Mouse (Mus musculus) frontal cortex, postnatal 14 days (tissue): ENCODE results near the gene Tas2r131.
"Not testable (repeated sequence)": the region's sequence is repeated elsewhere in the genome, so short reads cannot be mapped to it uniquely, and the experiment has no call there.

Source experiments
- DNase-seq, 2 experiments: peaks; one replicate each; pipeline ENCODE4 v3.0.0; 2022; ENCODE audit warnings: low spot score in 2 of 2

Gene Tas2r131

DNA sequence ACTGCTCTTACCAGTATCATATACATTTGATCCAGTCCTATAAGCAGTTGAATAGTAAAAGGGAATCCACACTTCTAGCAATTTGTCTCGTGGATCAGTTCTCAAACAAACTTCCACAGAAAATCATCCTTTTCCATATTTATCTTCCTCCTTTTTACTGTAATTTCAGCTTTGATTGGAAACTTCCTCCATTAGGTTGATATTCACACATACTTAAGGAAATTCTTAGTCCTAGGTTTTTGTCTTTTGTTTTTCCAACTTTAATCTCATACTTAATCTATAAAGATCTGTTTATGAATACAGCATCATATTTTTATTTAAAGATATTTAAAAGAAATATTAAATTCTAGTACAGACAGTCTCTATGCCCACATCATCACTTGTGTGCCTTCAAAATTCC is at the start of gene Tas2r131:
TSS of gene Tas2r131 (minus strand) at position 101 of the 400 bp plus-strand sequence.
- no peak for DNase-seq

DNA sequence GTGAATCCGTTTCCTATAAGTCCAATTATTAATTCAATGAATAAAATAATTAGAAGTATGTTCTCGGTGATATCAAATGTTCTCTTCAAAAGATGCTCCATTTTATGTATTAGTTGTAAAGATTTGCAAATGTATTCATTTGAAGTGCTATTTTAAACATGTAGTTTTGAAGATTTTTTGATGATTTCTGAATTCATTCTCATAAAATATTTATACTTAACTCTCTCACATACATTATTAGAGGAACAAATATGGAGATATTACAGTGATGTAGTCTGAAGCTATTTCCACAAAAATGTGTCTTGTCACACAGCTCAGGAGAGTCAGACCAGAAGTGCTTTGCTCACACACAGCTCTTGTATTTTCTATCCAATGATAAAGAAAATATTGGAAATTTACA is 23.1 kb upstream of the Tas2r131 start, which contains the start of gene Tas2r109:
TSS of gene Tas2r109 (minus strand) at position 101 of the 400 bp plus-strand sequence.
- DNase-seq, result no peak

DNA sequence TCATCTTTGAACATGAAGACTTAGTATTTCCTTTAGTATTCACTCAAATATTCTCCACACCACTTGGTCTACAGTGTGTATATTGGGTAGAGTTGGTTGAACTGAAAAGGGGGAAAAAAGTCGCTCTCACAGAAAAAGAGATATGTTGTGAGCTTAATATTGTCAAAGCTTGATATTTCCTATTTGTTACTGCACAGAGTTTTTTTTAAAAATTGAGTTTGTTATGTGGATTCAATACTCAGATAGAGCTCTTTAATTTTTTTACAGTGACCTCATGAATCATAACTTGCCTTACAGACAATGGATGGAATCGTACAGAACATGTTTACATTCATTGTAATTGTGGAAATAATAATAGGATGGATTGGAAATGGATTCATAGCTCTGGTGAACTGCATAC is 6.9 kb downstream of the Tas2r131 start, which contains the start of gene Tas2r129:
TSS of gene Tas2r129 (plus strand) at position 301 of the 400 bp plus-strand sequence.
- no peak for DNase-seq

DNA sequence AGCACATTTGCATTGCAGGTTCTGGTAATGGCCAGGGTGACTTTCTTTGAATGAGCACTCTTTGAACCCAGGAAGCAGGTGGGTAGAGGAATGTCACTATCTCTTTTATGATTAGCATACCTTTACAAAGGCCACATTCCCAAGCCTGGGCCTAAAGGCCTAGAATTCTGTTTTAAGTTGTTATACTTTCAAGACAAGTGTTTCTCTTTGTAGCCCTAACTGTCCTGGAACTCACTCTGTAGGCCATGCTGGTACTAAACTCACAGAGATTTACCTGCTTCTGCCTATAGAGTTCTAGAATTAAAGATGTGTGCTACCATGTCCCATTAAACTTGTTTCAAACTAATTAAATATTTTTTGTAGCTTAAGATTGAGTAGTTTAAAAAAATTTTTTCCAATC is 16.3 kb downstream of the Tas2r131 start:
- DNase-seq, result not testable (repeated sequence)

DNA sequence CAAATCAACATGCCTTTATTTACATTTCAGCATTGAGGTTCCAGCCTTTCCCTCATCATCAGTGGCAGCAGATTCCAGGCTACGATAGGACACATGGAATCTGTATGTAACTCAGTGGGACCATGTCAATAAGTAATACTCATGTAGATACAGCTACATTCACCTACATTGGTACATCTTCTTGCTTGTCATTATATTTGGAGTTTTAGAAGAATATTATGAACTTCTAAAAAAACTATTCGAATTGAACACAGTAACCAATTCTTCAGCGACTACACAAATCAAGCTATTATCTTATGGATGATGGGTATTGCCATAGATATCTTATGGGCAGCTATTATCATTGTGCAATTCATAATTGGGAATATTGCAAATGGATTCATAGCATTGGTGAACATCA is 48.4 kb downstream of the Tas2r131 start, which contains the start of gene Tas2r125:
TSS of gene Tas2r125 (plus strand) at position 301 of the 400 bp plus-strand sequence.
- DNase-seq, result no peak
